Mouse (Mus musculus): ENCODE results near the gene Rsl1d1. TPM values are rescaled to one million over a fixed set of nuclear protein-coding genes. Genes with fewer than 3 reads are reported as not detected.
"Not testable (repeated sequence)": the region's sequence is repeated elsewhere in the genome, so short reads cannot be mapped to it uniquely, and the experiment has no call there.

The Rsl1d1 gene
- total RNA-seq, 4 experiments from 2014 or later, result 53.9 to 58.9 (median 55.8) TPM

DNA sequence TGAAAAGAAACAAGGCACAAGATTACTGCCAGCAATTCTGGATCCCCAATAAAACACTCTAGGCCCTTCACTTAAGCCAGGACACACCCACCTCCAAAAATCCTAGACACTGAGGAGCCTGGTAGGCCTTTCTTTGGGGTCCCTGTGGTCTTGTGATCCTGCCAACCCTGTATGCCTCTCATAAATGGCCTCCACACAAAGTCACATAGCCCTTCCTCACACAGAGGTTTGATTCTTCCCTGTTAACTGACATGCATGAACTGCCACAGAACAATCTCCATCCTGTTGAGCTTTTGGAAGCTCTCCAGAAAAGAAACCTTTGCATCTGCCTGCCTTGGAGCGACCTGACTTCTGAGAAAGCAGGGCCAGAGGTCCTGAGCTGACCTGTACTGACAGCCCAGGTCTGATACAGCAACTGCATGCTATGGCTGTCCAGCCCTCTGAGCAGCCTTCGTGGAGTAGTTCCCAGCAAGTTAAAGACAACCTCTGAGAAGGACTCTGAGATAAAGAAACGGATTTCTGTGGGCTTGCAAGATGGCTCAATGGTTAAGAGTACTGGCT is 38.4 kb downstream of the Rsl1d1 start:
- no peak for DNase-seq (ENCODE audit: low spot score in 2 of 2)

DNA sequence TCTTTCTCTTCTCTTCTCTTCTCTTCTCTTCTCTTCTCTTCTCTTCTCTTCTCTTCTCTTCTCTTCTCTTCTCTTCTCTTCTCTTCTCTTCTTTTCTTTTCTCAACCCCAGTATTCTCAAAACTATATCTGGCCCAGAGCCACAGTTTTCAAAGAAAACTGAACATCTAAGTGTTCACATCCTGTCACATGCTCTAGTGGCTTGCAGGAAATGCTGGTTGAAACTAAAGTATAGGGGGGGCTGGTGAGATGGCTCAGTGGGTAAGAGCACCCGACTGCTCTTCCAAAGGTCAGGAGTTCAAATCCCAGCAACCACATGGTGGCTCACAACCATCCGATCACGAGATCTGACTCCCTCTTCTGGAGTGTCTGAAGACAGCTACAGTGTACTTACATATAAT is 45.4 kb downstream of the Rsl1d1 start:
- not testable (repeated sequence) for DNase-seq (ENCODE audit: low spot score in 2 of 2)

DNA sequence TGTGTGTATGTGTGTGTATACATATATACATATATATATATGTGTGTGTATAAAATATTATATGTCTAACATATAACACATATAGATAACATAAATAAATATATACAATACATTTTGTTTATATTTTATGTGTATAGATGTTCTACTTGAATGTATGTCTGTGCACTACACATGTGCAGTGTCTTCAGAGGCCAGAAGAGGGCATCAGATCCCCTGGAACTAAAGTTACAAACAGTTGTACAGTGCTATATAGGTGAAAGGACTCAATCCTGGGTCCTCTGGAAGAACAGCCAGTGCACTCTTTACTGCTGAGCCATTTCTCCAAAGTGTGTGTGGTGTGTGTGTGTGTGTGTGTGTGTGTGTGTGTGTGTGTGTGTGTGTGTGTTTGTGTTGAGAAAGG is 48.6 kb downstream of the Rsl1d1 start:
- no peak for DNase-seq (ENCODE audit: low spot score in 2 of 2)

DNA sequence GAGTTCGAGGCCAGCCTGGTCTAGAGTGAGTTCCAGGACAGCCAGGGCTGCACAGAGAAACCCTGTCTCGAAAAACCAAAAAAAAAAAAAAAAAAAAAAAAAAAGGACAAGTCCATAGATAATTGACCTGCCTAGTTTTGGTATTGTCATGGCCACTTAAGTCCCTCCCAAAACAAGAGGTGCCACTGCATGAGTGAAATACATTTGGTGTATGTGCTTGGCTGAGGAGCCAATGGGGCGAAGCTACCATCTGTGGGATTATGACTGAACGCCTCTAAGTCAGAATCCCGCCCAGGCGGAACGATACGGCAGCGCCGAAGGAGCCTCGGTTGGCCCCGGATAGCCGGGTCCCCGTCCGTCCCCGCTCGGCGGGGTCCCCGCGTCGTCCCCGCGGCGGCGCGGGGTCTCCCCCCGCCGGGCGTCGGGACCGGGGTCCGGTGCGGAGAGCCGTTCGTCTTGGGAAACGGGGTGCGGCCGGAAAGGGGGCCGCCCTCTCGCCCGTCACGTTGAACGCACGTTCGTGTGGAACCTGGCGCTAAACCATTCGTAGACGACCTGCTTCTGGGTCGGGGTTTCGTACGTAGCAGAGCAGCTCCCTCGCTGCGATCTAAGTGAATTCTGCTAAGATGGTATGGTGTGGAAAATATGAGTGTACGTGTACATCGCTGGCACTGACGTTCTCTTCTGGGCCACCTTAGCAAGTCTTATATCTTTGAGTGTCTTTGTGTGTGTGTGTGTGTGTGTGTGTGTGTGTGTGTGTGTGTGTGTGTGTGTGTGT is 59.2 kb downstream of the Rsl1d1 start:
- peak; percentile 98 to 100 for DNase-seq (ENCODE audit: low spot score in 2 of 2)

Small RNA genes within 50 kb of the gene (microRNA-seq; reads per million reads assigned to microRNA genes)
- 7.3 to 11.9 reads per million in 2 experiments for gene Gm23935

Other genes with a start within 250 kb of the Rsl1d1 start
- gene Snn, start 142.4 kb downstream of the Rsl1d1 start, total RNA-seq (2022), result 100 to 1,000 TPM; 137 to 163 (median 148) TPM
- gene Litaf, start 137.2 kb downstream of the Rsl1d1 start, total RNA-seq (2022), result 10 to 100 TPM; 12.2 to 37.8 (median 21.5) TPM
- 10 to 100 TPM; 27.5 to 31.0 (median 29.2) TPM for gene Txndc11, start 68.7 kb downstream of the Rsl1d1 start, total RNA-seq (2022)
- 100 to 1,000 TPM in 1 of 4 experiments, 10 to 100 TPM in 3; 72.6 to 102 (median 80.1) TPM for gene Zc3h7a, start 26.9 kb downstream of the Rsl1d1 start, total RNA-seq (2022)
- 10 to 100 TPM; 81.2 to 88.4 (median 85.3) TPM for gene Gspt1, start 51.0 kb upstream of the Rsl1d1 start, total RNA-seq (2022)
- gene Tnfrsf17, start 110.5 kb upstream of the Rsl1d1 start, total RNA-seq (2022), result under 1 TPM in 3 of 4 experiments, not detected in 1; 0.57 to 0.96 (median 0.68) TPM
- gene Snx29, start 119.6 kb upstream of the Rsl1d1 start, total RNA-seq (2022), result 10 to 100 TPM; 23.8 to 32.9 (median 29.4) TPM

All from layer of hippocampus, adult 8-10 months (tissue).